Mouse (Mus musculus) stomach, embryonic 16.5 days (tissue): ENCODE measurements around the gene Nudt17. TPM values are rescaled to one million over a fixed set of nuclear protein-coding genes. Genes with fewer than 3 reads are reported as not detected.
"Not testable (repeated sequence)": the region's sequence is repeated elsewhere in the genome, so short reads cannot be mapped to it uniquely, and the experiment has no call there.

Source experiments
- ATAC-seq: fragments of 200-750 bp; cut with Nextera tagmentation; 2 replicates; pipeline ENCODE4 v1.8.0; 2017; ENCODE audit warnings: moderate number of reproducible peaks, moderate TSS enrichment; ENCODE audit not compliant: insufficient read depth, low FRiP score
- H3K27ac ChIP-seq: fragments of 300-500 bp; sonication (generic); 2 replicates; pipeline ENCODE4 v1.5.1; 2014; ENCODE audit warnings: low read length
- H3K27me3 ChIP-seq: fragments of 300-500 bp; sonication (generic); 2 replicates; pipeline ENCODE4 v1.6.1; 2014; ENCODE audit warnings: low read length, control low read depth, mixed read lengths; ENCODE audit not compliant: control insufficient read depth, insufficient read depth
- H3K36me3 ChIP-seq: fragments of 300-500 bp; sonication (generic); 2 replicates; pipeline ENCODE4 v1.6.1; 2014; ENCODE audit warnings: low read length; ENCODE audit not compliant: control insufficient read depth, insufficient read depth
- H3K4me1 ChIP-seq: fragments of 300-500 bp; sonication (generic); 2 replicates; pipeline ENCODE4 v1.6.1; 2014; ENCODE audit warnings: low read length, control low read depth, mixed read lengths; ENCODE audit not compliant: control insufficient read depth, insufficient read depth
- H3K4me2 ChIP-seq: fragments of 300-500 bp; sonication (generic); 2 replicates; pipeline ENCODE4 v1.6.1; 2014; ENCODE audit warnings: low read depth, low read length, mixed read lengths
- H3K4me3 ChIP-seq: fragments of 300-500 bp; sonication (generic); replicated peaks from 2 replicates; pipeline ENCODE4 v1.5.1; 2014; ENCODE audit warnings: mild to moderate bottlenecking, low read length
- H3K9ac ChIP-seq: fragments of 300-500 bp; sonication (generic); 2 replicates; pipeline ENCODE4 v1.6.1; 2014; ENCODE audit warnings: low read length
- H3K9me3 ChIP-seq: fragments of 300-500 bp; sonication (generic); replicated peaks from 2 replicates; pipeline ENCODE4 v1.6.1; 2016; ENCODE audit warnings: low read length, control low read depth; ENCODE audit not compliant: control insufficient read depth
- WGBS: fragments of 180-500 bp; shearing (Covaris S2); extraction: QIAGEN DNeasy Blood & Tissue Kit; methylation state at CpG from one replicate; pipeline ENCODE4 v1.1.7; 2014; 5-methylcytosine and 5-hydroxymethylcytosine counted together
- polyA plus RNA-seq: library from polyadenylated mRNA; unstranded; fragments of >200 nt; fragmentation: Nextera tagmentation; extraction: Ambion mirVana; gene quantifications from 2 replicates; pipeline ENCODE4 v1.2.1, GENCODE M21; 2015

Nudt17 gene
- polyA plus RNA-seq, 1 experiment from 2014 or later: 7.0 TPM

- peaks cover 20% of the 10 kb centered on the region for H3K4me1 ChIP-seq
- ATAC-seq: peak; percentile 91
- H3K9me3 ChIP-seq: no peaks in the 10 kb centered on the region
- peak within 1 kb of the TSS; percentile 84 for H3K4me2 ChIP-seq
- no peaks in the 10 kb centered on the region for H3K27me3 ChIP-seq
- WGBS: under 1% methylated on average over 35 of the region's 35 CpGs
- peaks cover 12% of the 10 kb centered on the region; the same call in 1 of the 2 replicates for H3K36me3 ChIP-seq
- peak within 1 kb of the TSS; percentile 85 for H3K27ac ChIP-seq
- peak within 1 kb of the TSS; percentile 83 for H3K4me3 ChIP-seq
- H3K9ac ChIP-seq: peak within 1 kb of the TSS; percentile 96
Observed at GRCm38 (mm10) chr3:96696198-96696765, 12.1 kb downstream of the Nudt17 start, which contains the start of gene Pias3. TSS of gene Pias3 (plus strand) at chr3:96696384.

GRCm38 (mm10) chr3:96693579-96693978, 14.8 kb downstream of the Nudt17 start:
- no peaks in the 10 kb centered on the region for H3K27me3 ChIP-seq
- H3K27ac ChIP-seq: no peak overlapping the region
- ATAC-seq: no peak
- H3K9me3 ChIP-seq: no peaks in the 10 kb centered on the region
- no peak overlapping the region for H3K4me2 ChIP-seq
- H3K4me3 ChIP-seq: no peak overlapping the region
- no peak overlapping the region for H3K9ac ChIP-seq
- H3K4me1 ChIP-seq: peaks cover 16% of the 10 kb centered on the region
- 65% methylated on average over 1 of the region's 1 CpGs for WGBS
- H3K36me3 ChIP-seq: no peaks in the 10 kb centered on the region

GRCm38 (mm10) chr3:96692506-96692905, 15.9 kb downstream of the Nudt17 start:
- Histone ChIP-seq H3K9me3 (no peaks in the 10 kb centered on the region), H3K4me3 (no peak overlapping the region), H3K27ac (peak overlapping the region; percentile 23; the same call in 1 of the 2 replicates), H3K27me3 (no peaks in the 10 kb centered on the region), H3K9ac (no peak overlapping the region; the same call in 1 of the 2 replicates), H3K36me3 (no peaks in the 10 kb centered on the region), H3K4me1 (peaks cover 8% of the 10 kb centered on the region), H3K4me2 (0 out of 2 replicates have a peak overlapping the region, but pooled peaks have one; percentile 12)
- WGBS: 12% methylated on average over 3 of the region's 3 CpGs
- ATAC-seq: no peak

GRCm38 (mm10) chr3:96690298-96690697, 18.1 kb downstream of the Nudt17 start:
- no peak overlapping the region for H3K4me3 ChIP-seq
- H3K9ac ChIP-seq: no peak overlapping the region
- H3K27ac ChIP-seq: no peak overlapping the region
- no peak for ATAC-seq
- H3K4me2 ChIP-seq: no peak overlapping the region
- no peaks in the 10 kb centered on the region; the same call in 1 of the 2 replicates for H3K27me3 ChIP-seq
- H3K36me3 ChIP-seq: no peaks in the 10 kb centered on the region
- WGBS: 55% methylated on average over 3 of the region's 3 CpGs
- H3K9me3 ChIP-seq: no peaks in the 10 kb centered on the region
- peaks cover 2% of the 10 kb centered on the region; the same call in 1 of the 2 replicates for H3K4me1 ChIP-seq

GRCm38 (mm10) chr3:96688854-96689253, 19.5 kb downstream of the Nudt17 start:
- WGBS: 74% methylated on average over 11 of the region's 11 CpGs
- no peaks in the 10 kb centered on the region for H3K36me3 ChIP-seq
- no peak overlapping the region for H3K9ac ChIP-seq
- H3K4me1 ChIP-seq: peaks cover 7% of the 10 kb centered on the region
- H3K27ac ChIP-seq: no peak overlapping the region
- H3K9me3 ChIP-seq: no peaks in the 10 kb centered on the region
- H3K4me2 ChIP-seq: no peak overlapping the region
- H3K27me3 ChIP-seq: no peaks in the 10 kb centered on the region; the same call in 1 of the 2 replicates
- no peak overlapping the region for H3K4me3 ChIP-seq
- no peak for ATAC-seq

- not testable (repeated sequence) for H3K36me3 ChIP-seq, H3K4me2 ChIP-seq, H3K4me1 ChIP-seq, H3K9me3 ChIP-seq, H3K27ac ChIP-seq, H3K9ac ChIP-seq, H3K4me3 ChIP-seq, H3K27me3 ChIP-seq, ATAC-seq
- WGBS: 93% methylated on average over 5 of the region's 5 CpGs
Observed at GRCm38 (mm10) chr3:96686057-96686456, 22.3 kb downstream of the Nudt17 start.

- Histone ChIP-seq H3K9ac (peak overlapping the region; percentile 65), H3K27ac (no peak overlapping the region), H3K36me3 (no peaks in the 10 kb centered on the region), H3K4me1 (peaks cover 7% of the 10 kb centered on the region; the same call in 1 of the 2 replicates), H3K4me2 (peak overlapping the region; percentile 55), H3K4me3 (peak overlapping the region; percentile 38), H3K9me3 (no peaks in the 10 kb centered on the region), H3K27me3 (no peaks in the 10 kb centered on the region; the same call in 1 of the 2 replicates)
- WGBS: 20% methylated on average over 28 of the region's 28 CpGs
- ATAC-seq: no peak
Observed at GRCm38 (mm10) chr3:96684822-96685156, 23.6 kb downstream of the Nudt17 start.

- peaks cover 8% of the 10 kb centered on the region; the same call in 1 of the 2 replicates for H3K4me1 ChIP-seq
- H3K9me3 ChIP-seq: no peaks in the 10 kb centered on the region
- H3K4me2 ChIP-seq: peak overlapping the region; percentile 55
- H3K27ac ChIP-seq: no peak overlapping the region
- WGBS: 47% methylated on average over 17 of the region's 17 CpGs
- H3K9ac ChIP-seq: peak overlapping the region; percentile 65
- no peaks in the 10 kb centered on the region for H3K36me3 ChIP-seq
- H3K27me3 ChIP-seq: no peaks in the 10 kb centered on the region; the same call in 1 of the 2 replicates
- ATAC-seq: no peak
- peak overlapping the region; percentile 38 for H3K4me3 ChIP-seq
Observed at GRCm38 (mm10) chr3:96684151-96684821, 24.1 kb downstream of the Nudt17 start.

- no peak overlapping the region for H3K4me3 ChIP-seq
- H3K27ac ChIP-seq: no peak overlapping the region
- no peak for ATAC-seq
- H3K36me3 ChIP-seq: no peaks in the 10 kb centered on the region
- H3K9me3 ChIP-seq: no peaks in the 10 kb centered on the region
- no peak overlapping the region for H3K9ac ChIP-seq
- no peak overlapping the region for H3K4me2 ChIP-seq
- 77% methylated on average over 3 of the region's 3 CpGs for WGBS
- no peaks in the 10 kb centered on the region; the same call in 1 of the 2 replicates for H3K27me3 ChIP-seq
- peaks cover 10% of the 10 kb centered on the region; the same call in 1 of the 2 replicates for H3K4me1 ChIP-seq
Observed at GRCm38 (mm10) chr3:96683496-96683895, 24.9 kb downstream of the Nudt17 start.
